Mouse (Mus musculus): Measurements from ENCODE around the gene Serpina3g. TPM values are rescaled to one million over a fixed set of nuclear protein-coding genes. Genes with fewer than 3 reads are reported as not detected.

The Serpina3g gene
- 27.3 and 28.6 TPM in 2 replicates for polyA plus RNA-seq (2015; fragmentation: Nextera tagmentation; extraction: Ambion mirVana)

GRCm38 (mm10) chr12:104235915-104236314 is at the start of gene Serpina3g:
Gene Serpina3g (plus strand): TSS chr12:104236245.

GRCm38 (mm10) chr12:104214445-104214753 is 21.6 kb upstream of the Serpina3g start, which contains the start of gene Serpina3f:
Gene Serpina3f (plus strand): TSS chr12:104214544.

GRCm38 (mm10) chr12:104262863-104263262 is 26.8 kb downstream of the Serpina3g start, which contains the start of gene Serpina3i:
Gene Serpina3i (plus strand): TSS chr12:104263122.

Other genes starting within 250 kb of the Serpina3g start
- gene Serpina11, start 246.3 kb upstream of the Serpina3g start, polyA plus RNA-seq (2015; fragmentation: Nextera tagmentation; extraction: Ambion mirVana): 0.13 and 0.23 TPM in 2 replicates
- 0.04 TPM in 1 of 2 replicates, not detected in the other for gene Serpina9, start 222.5 kb upstream of the Serpina3g start, polyA plus RNA-seq (2015; fragmentation: Nextera tagmentation; extraction: Ambion mirVana)
- gene Serpina12, start 191.8 kb upstream of the Serpina3g start, polyA plus RNA-seq (2015; fragmentation: Nextera tagmentation; extraction: Ambion mirVana): not detected in 2 replicates
- gene Serpina5, start 135.1 kb upstream of the Serpina3g start, polyA plus RNA-seq (2015; fragmentation: Nextera tagmentation; extraction: Ambion mirVana): not detected in 2 replicates
- gene Serpina3a, start 123.5 kb upstream of the Serpina3g start, polyA plus RNA-seq (2015; fragmentation: Nextera tagmentation; extraction: Ambion mirVana): not detected in 2 replicates
- not detected in 2 replicates for gene Serpina3b, start 108.2 kb upstream of the Serpina3g start, polyA plus RNA-seq (2015; fragmentation: Nextera tagmentation; extraction: Ambion mirVana)
- 1.2 and 1.8 TPM in 2 replicates for gene Serpina3c, start 82.4 kb upstream of the Serpina3g start, polyA plus RNA-seq (2015; fragmentation: Nextera tagmentation; extraction: Ambion mirVana)
- 0.08 and 0.18 TPM in 2 replicates for gene Serpina3f, start 21.7 kb upstream of the Serpina3g start, polyA plus RNA-seq (2015; fragmentation: Nextera tagmentation; extraction: Ambion mirVana)
- gene Serpina3i, start 26.9 kb downstream of the Serpina3g start, polyA plus RNA-seq (2015; fragmentation: Nextera tagmentation; extraction: Ambion mirVana): 0.23 and 0.39 TPM in 2 replicates
- gene Serpina3j, start 78.3 kb downstream of the Serpina3g start, polyA plus RNA-seq (2015; fragmentation: Nextera tagmentation; extraction: Ambion mirVana): 0.06 TPM in 1 of 2 replicates, not detected in the other
- 0.13 and 0.39 TPM in 2 replicates for gene Serpina3k, start 102.2 kb downstream of the Serpina3g start, polyA plus RNA-seq (2015; fragmentation: Nextera tagmentation; extraction: Ambion mirVana)
- 0.94 and 2.6 TPM in 2 replicates for gene Serpina3m, start 102.2 kb downstream of the Serpina3g start, polyA plus RNA-seq (2015; fragmentation: Nextera tagmentation; extraction: Ambion mirVana)
- 40.7 and 68.0 TPM in 2 replicates for gene Serpina3n, start 170.5 kb downstream of the Serpina3g start, polyA plus RNA-seq (2015; fragmentation: Nextera tagmentation; extraction: Ambion mirVana)
- not detected in 2 replicates for gene Gsc, start 237.1 kb downstream of the Serpina3g start, polyA plus RNA-seq (2015; fragmentation: Nextera tagmentation; extraction: Ambion mirVana)

Measured in urinary bladder, postnatal 0 days (tissue).